Mouse (Mus musculus): ENCODE data around the gene Add3. TPM values are rescaled to one million over a fixed set of nuclear protein-coding genes. Genes with fewer than 3 reads are reported as not detected.

The Add3 gene
- polyA plus RNA-seq, 1 experiment from 2014 or later = 34.5 TPM

GRCm38 (mm10) chr19:53230942-53231815 is 90.9 kb downstream of the Add3 start:
- WGBS = 75% methylated on average over 11 of the region's 11 CpGs

DNA sequence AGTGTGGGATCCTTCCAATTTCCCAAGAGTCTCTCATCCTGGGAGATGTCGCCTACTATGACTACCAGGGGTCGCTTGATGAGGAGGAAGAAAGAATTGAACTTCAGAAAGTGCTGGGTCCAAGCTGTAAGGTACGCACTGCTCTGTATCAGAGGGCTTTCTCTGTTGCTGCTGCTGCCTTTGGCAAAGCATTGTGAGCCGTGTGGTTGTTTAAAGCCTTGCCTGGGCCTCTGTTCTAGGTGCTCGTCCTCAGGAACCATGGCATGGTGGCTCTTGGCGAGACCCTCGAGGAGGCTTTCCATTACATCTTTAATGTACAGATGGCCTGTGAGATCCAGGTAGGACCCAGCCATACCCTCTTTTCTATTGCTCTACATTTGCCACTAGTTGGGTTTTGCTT is 93.3 kb downstream of the Add3 start:
- 97% methylated on average over 7 of the region's 7 CpGs for whole genome bisulfite sequencing
- ATAC-seq = no peak

More at GRCm38 (mm10) chr19:53230942-53231815, 90.9 kb downstream of the Add3 start:
- Histone ChIP-seq H3K27me3 (no peaks in the 10 kb centered on the region), H3K27ac (no peak overlapping the region), H3K4me1 (no peaks in the 10 kb centered on the region), H3K9me3 (replicated peaks) (no peaks in the 10 kb centered on the region), H3K4me3 (no peak overlapping the region), H3K4me2 (no peak overlapping the region), H3K9ac (no peak overlapping the region), H3K36me3 (ENCODE audit: poor library complexity, severe bottlenecking) (peaks cover 19% of the 10 kb centered on the region)
- ATAC-seq = no peak

GRCm38 (mm10) chr19:53241806-53242205 is 101.6 kb downstream of the Add3 start:
- Histone ChIP-seq H3K27me3 (no peaks in the 10 kb centered on the region), H3K4me2 (no peak overlapping the region), H3K4me1 (no peaks in the 10 kb centered on the region), H3K36me3 (ENCODE audit: poor library complexity, severe bottlenecking) (peaks cover 12% of the 10 kb centered on the region; the same call in 1 of the 2 replicates), H3K9ac (no peak overlapping the region), H3K9me3 (replicated peaks) (no peaks in the 10 kb centered on the region), H3K27ac (no peak overlapping the region), H3K4me3 (no peak overlapping the region)
- no peak for ATAC-seq
- WGBS = 90% methylated on average over 6 of the region's 6 CpGs

More for the DNA sequence above, 93.3 kb downstream of the Add3 start:
- Histone ChIP-seq H3K27me3 (no peaks in the 10 kb centered on the region), H3K4me1 (no peaks in the 10 kb centered on the region), H3K27ac (no peak overlapping the region), H3K4me2 (no peak overlapping the region), H3K9ac (no peak overlapping the region), H3K9me3 (replicated peaks) (no peaks in the 10 kb centered on the region), H3K36me3 (ENCODE audit: poor library complexity, severe bottlenecking) (peaks cover 22% of the 10 kb centered on the region), H3K4me3 (no peak overlapping the region)

GRCm38 (mm10) chr19:53243956-53244355 is 103.7 kb downstream of the Add3 start:
- Histone ChIP-seq H3K36me3 (ENCODE audit: poor library complexity, severe bottlenecking) (peaks cover 10% of the 10 kb centered on the region; the same call in 1 of the 2 replicates), H3K4me2 (no peak overlapping the region), H3K4me1 (peaks cover 4% of the 10 kb centered on the region; the same call in 1 of the 2 replicates), H3K27ac (no peak overlapping the region), H3K9me3 (replicated peaks) (no peaks in the 10 kb centered on the region), H3K27me3 (no peaks in the 10 kb centered on the region), H3K9ac (no peak overlapping the region), H3K4me3 (no peak overlapping the region)
- ATAC-seq = no peak
- 84% methylated on average over 10 of the region's 10 CpGs for WGBS

DNA sequence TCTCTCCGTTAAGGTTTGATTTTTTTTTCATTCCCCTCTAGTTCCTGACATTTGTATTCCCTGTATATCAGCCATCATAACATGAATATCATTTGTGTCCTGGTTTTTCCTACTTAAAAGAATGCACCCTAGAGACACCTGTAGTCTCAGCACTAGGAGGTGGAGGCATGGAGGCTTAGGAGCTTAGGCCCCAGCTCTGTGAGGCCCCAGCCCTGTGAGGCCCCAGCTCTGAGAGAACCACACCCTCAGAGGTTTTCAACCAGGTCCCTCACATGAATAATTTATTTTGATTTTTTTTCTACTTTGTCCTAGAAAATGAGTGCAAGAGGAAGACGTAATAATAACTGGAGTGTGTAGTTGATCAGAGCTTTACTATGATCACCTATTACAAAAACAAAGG is 107.3 kb downstream of the Add3 start:
- H3K27ac ChIP-seq = no peak overlapping the region
- no peak overlapping the region for H3K4me3 ChIP-seq
- 0 out of 2 replicates have a peak, but pooled peaks cover 4% of the 10 kb centered on the region for H3K36me3 ChIP-seq (ENCODE audit: poor library complexity, severe bottlenecking)
- 60% methylated on average over 2 of the region's 2 CpGs for whole genome bisulfite sequencing
- H3K4me1 ChIP-seq = peaks cover 4% of the 10 kb centered on the region; the same call in 1 of the 2 replicates
- no peaks in the 10 kb centered on the region for H3K9me3 ChIP-seq (replicated peaks)
- H3K4me2 ChIP-seq = no peak overlapping the region
- no peak overlapping the region for H3K9ac ChIP-seq
- H3K27me3 ChIP-seq = no peaks in the 10 kb centered on the region
- 0 out of 2 replicates have a peak, but pooled peaks have one; percentile 19 for ATAC-seq

DNA sequence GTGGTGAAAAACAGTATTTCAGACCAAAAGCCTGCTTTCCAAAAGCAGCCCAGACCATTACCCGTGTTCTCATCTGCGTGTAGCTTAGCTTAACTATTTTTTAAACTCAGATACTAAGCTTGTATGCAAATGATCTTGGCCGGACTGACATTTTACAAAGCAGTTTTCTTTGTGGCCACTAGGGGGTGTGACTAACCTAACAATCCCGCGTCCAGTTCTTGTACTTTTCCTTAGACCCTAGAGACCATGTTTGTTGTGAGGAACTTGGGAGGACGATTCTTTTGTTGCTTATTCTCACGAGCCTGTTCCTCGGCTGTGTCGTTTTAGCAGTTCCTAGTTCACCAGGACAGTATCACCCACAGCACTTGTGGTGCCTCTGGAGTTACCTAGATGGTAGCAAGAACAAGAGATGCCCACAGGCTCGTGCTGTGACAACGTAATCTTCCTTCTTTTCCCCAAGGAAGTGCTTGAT is 107.8 kb downstream of the Add3 start:
- H3K9ac ChIP-seq = no peak overlapping the region
- WGBS = 15% methylated on average over 11 of the region's 11 CpGs

DNA sequence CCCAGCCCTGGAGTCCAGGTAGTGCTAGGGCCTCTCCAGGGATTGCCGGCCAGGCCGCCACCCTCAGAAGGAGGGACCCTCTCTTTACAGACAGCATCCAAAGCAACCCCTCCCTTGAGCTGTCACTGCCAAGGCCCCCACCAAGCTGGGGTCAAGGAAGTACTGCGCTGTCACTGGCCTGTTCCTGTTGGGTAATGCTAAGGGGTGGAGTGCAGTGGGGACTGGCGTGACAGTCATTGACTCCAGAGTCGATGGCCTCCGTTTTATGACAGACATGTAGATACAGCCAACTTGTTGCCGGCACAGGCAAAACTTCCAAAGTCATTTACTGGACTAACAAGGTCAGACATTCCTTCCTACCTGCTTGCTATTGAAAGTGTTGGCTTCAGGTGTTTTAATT is 110.8 kb downstream of the Add3 start:
- Histone ChIP-seq H3K4me3 (no peak overlapping the region), H3K36me3 (ENCODE audit: poor library complexity, severe bottlenecking) (no peaks in the 10 kb centered on the region), H3K27me3 (no peaks in the 10 kb centered on the region), H3K4me2 (no peak overlapping the region), H3K9ac (no peak overlapping the region), H3K9me3 (replicated peaks) (no peaks in the 10 kb centered on the region), H3K4me1 (peaks cover 4% of the 10 kb centered on the region; the same call in 1 of the 2 replicates), H3K27ac (no peak overlapping the region)
- no peak for ATAC-seq
- 92% methylated on average over 7 of the region's 7 CpGs for WGBS

More for the DNA sequence above, 107.8 kb downstream of the Add3 start:
- Histone ChIP-seq H3K4me1 (peaks cover 4% of the 10 kb centered on the region; the same call in 1 of the 2 replicates), H3K27me3 (no peaks in the 10 kb centered on the region), H3K4me2 (peak overlapping the region; percentile 29; the same call in 1 of the 2 replicates), H3K36me3 (ENCODE audit: poor library complexity, severe bottlenecking) (0 out of 2 replicates have a peak, but pooled peaks cover 4% of the 10 kb centered on the region), H3K27ac (no peak overlapping the region), H3K9me3 (replicated peaks) (no peaks in the 10 kb centered on the region), H3K4me3 (no peak overlapping the region)
- peak; percentile 66; the same call in 1 of the 2 replicates for ATAC-seq

DNA sequence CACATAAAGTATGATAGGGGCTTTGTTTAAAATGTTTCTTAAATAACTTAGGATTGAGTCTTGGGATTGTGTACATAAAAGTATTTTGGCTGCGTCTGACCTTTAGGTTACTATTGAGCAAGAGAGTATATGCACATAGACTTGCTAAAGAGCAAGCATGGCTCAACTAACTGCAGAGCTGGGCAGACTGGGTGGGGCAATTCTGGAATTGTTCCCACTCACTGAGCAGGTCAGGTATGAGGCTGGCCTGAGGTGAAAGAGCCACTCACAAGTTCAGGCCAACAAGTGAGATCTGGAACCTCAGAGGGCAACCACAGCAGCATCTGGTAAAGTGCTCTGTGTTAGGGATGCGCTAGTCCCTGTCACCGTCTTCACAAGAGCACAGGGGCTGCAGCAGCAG is 111.4 kb downstream of the Add3 start:
- no peaks in the 10 kb centered on the region for H3K9me3 ChIP-seq (replicated peaks)
- no peaks in the 10 kb centered on the region for H3K27me3 ChIP-seq
- H3K4me3 ChIP-seq = no peak overlapping the region
- H3K36me3 ChIP-seq (ENCODE audit: poor library complexity, severe bottlenecking) = no peaks in the 10 kb centered on the region
- H3K4me1 ChIP-seq = peaks cover 4% of the 10 kb centered on the region; the same call in 1 of the 2 replicates
- H3K27ac ChIP-seq = no peak overlapping the region
- H3K4me2 ChIP-seq = no peak overlapping the region
- no peak for ATAC-seq
- WGBS = 97% methylated on average over 3 of the region's 3 CpGs
- H3K9ac ChIP-seq = no peak overlapping the region

DNA sequence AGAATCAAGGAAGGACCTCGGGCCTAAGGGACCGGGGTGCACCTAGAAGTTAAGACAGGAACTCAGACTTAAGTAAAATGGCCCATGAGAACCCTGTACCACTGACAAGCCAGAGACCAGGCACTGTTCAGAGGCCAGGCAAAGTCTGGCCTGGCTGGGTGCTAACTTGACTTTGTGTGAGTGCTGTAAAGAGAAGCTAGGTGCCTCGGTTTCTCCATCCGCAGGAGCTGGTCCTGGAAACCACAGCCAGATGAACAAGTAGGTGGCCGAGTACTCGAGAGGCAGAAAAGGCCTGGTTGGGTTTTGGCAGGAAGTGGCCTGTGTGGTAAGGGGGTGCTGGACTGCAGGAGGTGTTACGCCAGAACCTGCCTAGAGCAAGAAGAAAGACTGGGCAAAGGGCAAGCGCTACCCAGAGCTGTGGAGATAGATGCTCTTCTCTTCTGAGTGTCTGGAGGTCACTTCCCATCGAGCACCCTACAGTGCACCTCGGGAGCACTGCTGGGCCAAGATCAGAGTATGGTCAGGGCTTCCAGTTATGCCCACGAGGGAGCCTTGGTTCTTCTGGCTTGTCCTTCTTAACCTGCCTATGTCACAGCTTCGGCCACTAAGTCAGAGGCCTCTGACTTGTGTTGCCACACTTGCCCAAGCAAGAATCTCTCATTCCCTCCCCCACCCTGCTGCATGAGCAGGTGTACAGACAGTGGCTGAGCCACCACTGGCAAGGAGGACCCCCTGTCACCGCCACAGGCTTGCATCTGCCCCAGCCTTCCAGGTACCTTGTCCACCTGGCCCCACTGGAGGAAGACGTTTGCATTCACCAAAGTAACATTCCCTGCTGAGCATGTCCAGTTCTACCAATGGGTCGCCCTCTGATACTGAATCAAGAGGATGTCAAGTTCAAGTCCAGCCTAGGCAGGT is 112.1 kb downstream of the Add3 start:
- H3K4me1 ChIP-seq = peaks cover 4% of the 10 kb centered on the region; the same call in 1 of the 2 replicates
- H3K27me3 ChIP-seq = no peaks in the 10 kb centered on the region
- no peak overlapping the region for H3K27ac ChIP-seq
- no peak overlapping the region for H3K9ac ChIP-seq
- H3K4me3 ChIP-seq = no peak overlapping the region
- no peak overlapping the region for H3K4me2 ChIP-seq
- no peaks in the 10 kb centered on the region for H3K9me3 ChIP-seq (replicated peaks)
- ATAC-seq = no peak
- H3K36me3 ChIP-seq (ENCODE audit: poor library complexity, severe bottlenecking) = no peaks in the 10 kb centered on the region
- 89% methylated on average over 15 of the region's 15 CpGs for WGBS

GRCm38 (mm10) chr19:53256361-53256760 is 116.1 kb downstream of the Add3 start:
- Histone ChIP-seq H3K9me3 (replicated peaks) (no peaks in the 10 kb centered on the region), H3K4me3 (no peak overlapping the region), H3K27me3 (no peaks in the 10 kb centered on the region), H3K9ac (no peak overlapping the region), H3K4me2 (no peak overlapping the region), H3K27ac (no peak overlapping the region), H3K36me3 (ENCODE audit: poor library complexity, severe bottlenecking) (no peaks in the 10 kb centered on the region), H3K4me1 (no peaks in the 10 kb centered on the region)
- ATAC-seq = no peak
- whole genome bisulfite sequencing = 74% methylated on average over 8 of the region's 8 CpGs

GRCm38 (mm10) chr19:53256991-53257594 is 116.8 kb downstream of the Add3 start:
- Histone ChIP-seq H3K4me1 (no peaks in the 10 kb centered on the region), H3K4me2 (no peak overlapping the region), H3K27me3 (no peaks in the 10 kb centered on the region), H3K36me3 (ENCODE audit: poor library complexity, severe bottlenecking) (no peaks in the 10 kb centered on the region), H3K9me3 (replicated peaks) (no peaks in the 10 kb centered on the region), H3K27ac (no peak overlapping the region), H3K4me3 (no peak overlapping the region), H3K9ac (no peak overlapping the region)
- ATAC-seq = no peak
- WGBS = 88% methylated on average over 7 of the region's 7 CpGs

Measured in forebrain, embryonic 13.5 days (tissue).